9 mouse cellular contexts compared by ENCODE assay signal in genomic region chr10:75091478-75092152, GRCm38 (mm10). TPM values are rescaled to one million over a fixed set of nuclear protein-coding genes. Genes with fewer than 3 reads are reported as not detected.
A peak's percentile ranks its signal among the peaks of the same experiment; 100 is the strongest.
DNase-seq lines count a peak whose midpoint lies in the region; ATAC-seq lines count a peak whose summit lies in the region.
"Had no signal": no experiment of that assay in that cellular context is flagged by ENCODE, and none has a peak within 500 bp of the region (broad histone marks: within the 10 kb centered on the region; RNA-seq: fewer than 3 reads in every experiment).

No protein-coding gene starts in this region.

- H3K27ac ChIP-seq in midbrain, embryonic 14.5 days (replicated peaks; ENCODE audit: low read depth, low read length), result no peak overlapping the region; the same call in 1 of the 2 replicates

- no peaks in the 10 kb centered on the region for H3K36me3 ChIP-seq in midbrain, embryonic 14.5 days (ENCODE audit: control insufficient read depth, insufficient read depth, low read length)

- 82% methylated on average over 10 of the region's 10 CpGs for WGBS in midbrain, embryonic 14.5 days

- H3K27me3 ChIP-seq in midbrain, embryonic 14.5 days (ENCODE audit: control insufficient read depth, insufficient read depth, low read length), result no peaks in the 10 kb centered on the region

- peaks cover 6% of the 10 kb centered on the region; the same call in 1 of the 2 replicates for H3K4me1 ChIP-seq in midbrain, embryonic 14.5 days (ENCODE audit: control insufficient read depth, insufficient read depth, low read length)

- H3K4me3 ChIP-seq in midbrain, embryonic 14.5 days (replicated peaks; ENCODE audit: low read depth, low read length), result no peak overlapping the region

- no peak overlapping the region for H3K9ac ChIP-seq in midbrain, embryonic 14.5 days (replicated peaks; ENCODE audit: low read length)

- H3K4me2 ChIP-seq in midbrain, embryonic 14.5 days (ENCODE audit: low read length), result no peak overlapping the region

- DNase-seq in lung, adult 18-20 months, result peak; percentile 36 to 51
- DNase-seq in lung, postnatal 25 days (ENCODE audit: low spot score), result no peak
- peak; percentile 62 to 75 for DNase-seq in cerebellum, adult 18-20 months
- DNase-seq in gastrocnemius, postnatal 25 days, result peak; percentile 39
- peak; percentile 26 for DNase-seq in lung, postnatal 14 days
- no peak for DNase-seq in kidney, postnatal 25 days
- no peak for DNase-seq in midbrain, embryonic 14.5 days
- DNase-seq: kidney, postnatal 14 days had no signal

- no peak for ATAC-seq in CD4-positive, CD25-positive, alpha-beta regulatory T cell, adult 4 months
- ATAC-seq in midbrain, embryonic 14.5 days (ENCODE audit: low FRiP score, low TSS enrichment), result no peak

- H3K9me3 ChIP-seq in midbrain, embryonic 14.5 days (ENCODE audit: control insufficient read depth, low read length), result no peaks in the 10 kb centered on the region

RNA-seq across cellular contexts. Expression of gene Bcr, which starts 31.2 kb away (rescaled TPM):
- total RNA-seq in gastrocnemius, postnatal 25 days (2021), result 1 to 10 TPM; 3.6 to 4.8 TPM
- polyA plus RNA-seq in CD4-positive, CD25-positive, alpha-beta regulatory T cell, adult 4 months (2017; shearing (Covaris generic)), result 1 to 10 TPM; 4.4 to 7.0 TPM
- polyA plus RNA-seq in midbrain, embryonic 14.5 days (2014; fragmentation: Nextera tagmentation; extraction: Ambion mirVana), result 20.9 and 22.8 TPM in 2 replicates

RNA-seq across cellular contexts. Expression of gene Rab36, which starts 54.8 kb away (rescaled TPM):
- under 1 TPM; 0.46 to 0.54 TPM for total RNA-seq in gastrocnemius, postnatal 25 days (2021)
- 1 to 10 TPM in 1 of 2 experiments, under 1 TPM in 1; 0.54 to 1.8 TPM for polyA plus RNA-seq in CD4-positive, CD25-positive, alpha-beta regulatory T cell, adult 4 months (2017; shearing (Covaris generic))
- 14.3 and 16.1 TPM in 2 replicates for polyA plus RNA-seq in midbrain, embryonic 14.5 days (2014; fragmentation: Nextera tagmentation; extraction: Ambion mirVana)

RNA-seq across cellular contexts. Expression of gene Rsph14, which starts 59.2 kb away (rescaled TPM):
- total RNA-seq in gastrocnemius, postnatal 25 days (2021), result not detected
- not detected for polyA plus RNA-seq in CD4-positive, CD25-positive, alpha-beta regulatory T cell, adult 4 months (2017; shearing (Covaris generic))
- 0.68 and 1.2 TPM in 2 replicates for polyA plus RNA-seq in midbrain, embryonic 14.5 days (2014; fragmentation: Nextera tagmentation; extraction: Ambion mirVana)

Comparison
In these comparisons a context has a peak if more than half of its experiments do, and no peak if none do; other contexts are left out.
1. DNase-seq: peak in lung, adult 18-20 months (2 of 2), cerebellum, adult 18-20 months (2 of 2), gastrocnemius, postnatal 25 days (single experiment) and lung, postnatal 14 days (single experiment); none in lung, postnatal 25 days (single experiment), kidney, postnatal 25 days (0 of 2) and midbrain, embryonic 14.5 days (single experiment).